Mouse (Mus musculus): ENCODE results near the gene Gata5.

GRCm38 (mm10) chr2:180320216-180320615 is 14.3 kb downstream of the Gata5 start:
- TF ChIP-seq CTCF (IDR thresholded peaks at IDR 0.05; ENCODE audit: control insufficient read depth, insufficient read depth, low read length) (no peak), POLR2A (IDR thresholded peaks at IDR 0.05; ENCODE audit: borderline replicate concordance, control insufficient read depth, low read depth, low read length) (no peak)
